Mouse (Mus musculus): ENCODE measurements around the gene Gm12216.

DNA sequence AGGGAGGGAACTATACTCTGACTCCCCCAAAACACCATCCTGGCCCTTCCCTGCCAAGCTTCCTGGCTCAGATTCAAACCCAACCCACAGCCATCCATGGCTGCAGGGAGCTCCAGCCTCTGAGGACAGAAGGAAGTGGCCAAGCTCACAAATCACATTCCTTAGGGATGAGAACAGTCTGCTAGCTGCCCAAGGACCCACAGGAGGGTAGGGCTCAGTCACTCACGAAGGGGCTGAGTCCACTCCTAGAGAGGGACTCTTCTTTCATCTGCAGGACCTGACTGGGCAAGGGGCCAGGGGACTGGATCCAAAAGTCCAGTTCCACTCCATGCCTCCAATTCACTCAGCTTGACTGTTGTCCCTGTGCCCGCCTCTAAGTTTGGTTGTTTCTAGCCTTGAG lies 97.2 kb downstream of the Gm12216 start:
- TF ChIP-seq CTCF (IDR thresholded peaks at IDR 0.05; ENCODE audit: insufficient read depth, low read length) (no peak), POLR2A (IDR thresholded peaks at IDR 0.05; ENCODE audit: borderline replicate concordance, extremely low read depth, low read depth, low read length) (peak; percentile 75; the same call in 1 of the 2 replicates)
